7 mouse cellular contexts compared by ENCODE assay signal in the genomic region with DNA sequence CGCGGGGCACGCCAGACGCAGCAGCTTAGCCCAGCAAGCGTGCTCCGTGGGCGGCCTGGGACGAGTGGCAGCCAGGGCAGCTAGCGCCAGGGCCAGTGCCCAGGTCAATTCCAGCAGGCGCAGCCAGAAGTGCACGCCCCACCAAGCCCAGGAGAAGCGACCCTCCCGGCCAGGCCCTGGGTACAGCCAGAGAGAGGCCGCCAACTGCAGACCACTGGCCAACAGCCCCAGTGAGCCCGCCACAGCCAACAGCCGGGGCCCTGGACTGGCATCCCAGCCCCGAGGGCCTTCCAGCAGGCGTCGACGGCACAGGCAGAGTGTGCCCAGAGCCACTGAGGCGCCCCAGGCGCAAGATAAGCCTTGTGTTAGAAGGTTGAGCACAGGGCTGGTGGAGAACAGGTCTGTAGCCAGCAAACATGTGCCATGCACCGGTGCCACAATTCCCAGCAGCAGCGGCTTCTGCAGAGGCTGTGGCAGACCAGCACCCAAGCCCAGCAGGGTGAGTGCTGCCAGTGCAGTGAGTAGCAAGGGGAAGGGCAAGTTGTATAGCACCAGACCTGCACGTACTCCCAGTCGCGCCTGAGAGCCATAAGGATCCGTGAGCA. TPM values are rescaled to one million over a fixed set of nuclear protein-coding genes. Genes with fewer than 3 reads are reported as not detected.
DNase-seq lines count a peak whose midpoint lies in the region; ATAC-seq lines count a peak whose summit lies in the region.

No protein-coding gene starts in this region.

- peak; percentile 30 to 41 for DNase-seq in layer of hippocampus, postnatal 10 days (ENCODE audit: low spot score in 2 of 2)
- DNase-seq in layer of hippocampus, postnatal 14 days (ENCODE audit: low spot score in 2 of 2), result no peak
- no peak for DNase-seq in embryo, embryonic 11 days
- no peak for DNase-seq in natural killer cell, adult 2 months (ENCODE audit: low spot score in 2 of 2)

- H3K9ac ChIP-seq in embryonic facial prominence, embryonic 15.5 days, result peak overlapping the region; percentile 10
- no peak overlapping the region for H3K9ac ChIP-seq in hindbrain, embryonic 15.5 days
- peak overlapping the region; percentile 22; the same call in 1 of the 2 replicates for H3K9ac ChIP-seq in midbrain, embryonic 15.5 days

- ATAC-seq in embryonic facial prominence, embryonic 15.5 days (ENCODE audit: insufficient number of reproducible peaks, low FRiP score, low TSS enrichment, low read depth), result no peak
- ATAC-seq in hindbrain, embryonic 15.5 days (ENCODE audit: low FRiP score, low read depth), result peak; percentile 17; the same call in 1 of the 2 replicates
- peak; percentile 31 for ATAC-seq in midbrain, embryonic 15.5 days (replicated peaks)

- H3K4me1 ChIP-seq in embryonic facial prominence, embryonic 15.5 days, result peaks cover 13% of the 10 kb centered on the region
- peaks cover 15% of the 10 kb centered on the region for H3K4me1 ChIP-seq in hindbrain, embryonic 15.5 days (replicated peaks)
- H3K4me1 ChIP-seq in midbrain, embryonic 15.5 days, result peaks cover 12% of the 10 kb centered on the region

- peak overlapping the region; percentile 75 for H3K4me2 ChIP-seq in embryonic facial prominence, embryonic 15.5 days (replicated peaks)
- H3K4me2 ChIP-seq in hindbrain, embryonic 15.5 days, result peak overlapping the region; percentile 55
- peak overlapping the region; percentile 59 for H3K4me2 ChIP-seq in midbrain, embryonic 15.5 days

- H3K9me3 ChIP-seq in embryonic facial prominence, embryonic 15.5 days (replicated peaks), result no peaks in the 10 kb centered on the region
- no peaks in the 10 kb centered on the region for H3K9me3 ChIP-seq in hindbrain, embryonic 15.5 days
- H3K9me3 ChIP-seq in midbrain, embryonic 15.5 days, result no peaks in the 10 kb centered on the region

- no peak overlapping the region for H3K27ac ChIP-seq in embryonic facial prominence, embryonic 15.5 days (replicated peaks)
- H3K27ac ChIP-seq in hindbrain, embryonic 15.5 days (replicated peaks), result no peak overlapping the region
- no peak overlapping the region for H3K27ac ChIP-seq in midbrain, embryonic 15.5 days

- peaks cover 15% of the 10 kb centered on the region for H3K27me3 ChIP-seq in embryonic facial prominence, embryonic 15.5 days
- H3K27me3 ChIP-seq in hindbrain, embryonic 15.5 days, result 0 out of 2 replicates have a peak, but pooled peaks cover 5% of the 10 kb centered on the region
- peaks cover 6% of the 10 kb centered on the region; the same call in 1 of the 2 replicates for H3K27me3 ChIP-seq in midbrain, embryonic 15.5 days (replicated peaks)

- no peaks in the 10 kb centered on the region for H3K36me3 ChIP-seq in embryonic facial prominence, embryonic 15.5 days
- H3K36me3 ChIP-seq in hindbrain, embryonic 15.5 days, result peaks cover 22% of the 10 kb centered on the region
- peaks cover 24% of the 10 kb centered on the region for H3K36me3 ChIP-seq in midbrain, embryonic 15.5 days (replicated peaks)

- 50% methylated on average over 28 of the region's 28 CpGs for WGBS in embryonic facial prominence, embryonic 15.5 days
- WGBS in hindbrain, embryonic 15.5 days, result 55% methylated on average over 28 of the region's 28 CpGs
- 52% methylated on average over 28 of the region's 28 CpGs for WGBS in midbrain, embryonic 15.5 days

- H3K4me3 ChIP-seq in embryonic facial prominence, embryonic 15.5 days (replicated peaks), result peak overlapping the region; percentile 51
- H3K4me3 ChIP-seq in hindbrain, embryonic 15.5 days, result peak overlapping the region; percentile 33; the same call in 1 of the 2 replicates
- H3K4me3 ChIP-seq in midbrain, embryonic 15.5 days, result peak overlapping the region; percentile 36; the same call in 1 of the 2 replicates

RNA-seq across cellular contexts. Expression of gene Prrt3, which starts 6.6 kb away (rescaled TPM):
- total RNA-seq in layer of hippocampus, postnatal 10 days (2021), result 10 to 100 TPM; 36.7 to 39.7 TPM
- total RNA-seq in layer of hippocampus, postnatal 14 days (2021), result 10 to 100 TPM; 45.8 to 48.1 TPM
- 1.6 and 2.0 TPM in 2 replicates for polyA plus RNA-seq in embryonic facial prominence, embryonic 15.5 days (2015; fragmentation: Nextera tagmentation; extraction: Ambion mirVana)
- 11.3 and 12.6 TPM in 2 replicates for polyA plus RNA-seq in hindbrain, embryonic 15.5 days (2015; fragmentation: Nextera tagmentation; extraction: Ambion mirVana)
- polyA plus RNA-seq in midbrain, embryonic 15.5 days (2015; fragmentation: Nextera tagmentation; extraction: Ambion mirVana), result 13.1 and 13.5 TPM in 2 replicates

RNA-seq across cellular contexts. Expression of gene Creld1, which starts 12.1 kb away (rescaled TPM):
- total RNA-seq in layer of hippocampus, postnatal 10 days (2021), result 10 to 100 TPM; 80.0 to 92.3 TPM
- 100 to 1,000 TPM in 1 of 2 experiments, 10 to 100 TPM in 1; 99.5 to 101 TPM for total RNA-seq in layer of hippocampus, postnatal 14 days (2021)
- polyA plus RNA-seq in embryonic facial prominence, embryonic 15.5 days (2015; fragmentation: Nextera tagmentation; extraction: Ambion mirVana), result 21.5 and 22.5 TPM in 2 replicates
- 77.8 and 92.7 TPM in 2 replicates for polyA plus RNA-seq in hindbrain, embryonic 15.5 days (2015; fragmentation: Nextera tagmentation; extraction: Ambion mirVana)
- 74.8 and 79.0 TPM in 2 replicates for polyA plus RNA-seq in midbrain, embryonic 15.5 days (2015; fragmentation: Nextera tagmentation; extraction: Ambion mirVana)

RNA-seq across cellular contexts. Expression of gene Il17rc, which starts 23.9 kb away (rescaled TPM):
- total RNA-seq in layer of hippocampus, postnatal 10 days (2021), result 1 to 10 TPM; 4.8 to 5.6 TPM
- total RNA-seq in layer of hippocampus, postnatal 14 days (2021), result 1 to 10 TPM; 3.4 to 3.8 TPM
- 34.3 and 37.5 TPM in 2 replicates for polyA plus RNA-seq in embryonic facial prominence, embryonic 15.5 days (2015; fragmentation: Nextera tagmentation; extraction: Ambion mirVana)
- polyA plus RNA-seq in hindbrain, embryonic 15.5 days (2015; fragmentation: Nextera tagmentation; extraction: Ambion mirVana), result 3.2 and 4.6 TPM in 2 replicates
- polyA plus RNA-seq in midbrain, embryonic 15.5 days (2015; fragmentation: Nextera tagmentation; extraction: Ambion mirVana), result 3.4 and 4.8 TPM in 2 replicates

RNA-seq across cellular contexts. Expression of gene Emc3, which starts 36.3 kb away (rescaled TPM):
- total RNA-seq in layer of hippocampus, postnatal 10 days (2021), result 10 to 100 TPM; 75.6 to 77.6 TPM
- 10 to 100 TPM; 79.0 to 80.5 TPM for total RNA-seq in layer of hippocampus, postnatal 14 days (2021)
- polyA plus RNA-seq in embryonic facial prominence, embryonic 15.5 days (2015; fragmentation: Nextera tagmentation; extraction: Ambion mirVana), result 101 and 103 TPM in 2 replicates
- 109 and 115 TPM in 2 replicates for polyA plus RNA-seq in hindbrain, embryonic 15.5 days (2015; fragmentation: Nextera tagmentation; extraction: Ambion mirVana)
- 104 and 105 TPM in 2 replicates for polyA plus RNA-seq in midbrain, embryonic 15.5 days (2015; fragmentation: Nextera tagmentation; extraction: Ambion mirVana)

RNA-seq across cellular contexts. Expression of gene Fancd2, which starts 36.3 kb away (rescaled TPM):
- 1 to 10 TPM; 3.2 to 4.9 TPM for total RNA-seq in layer of hippocampus, postnatal 10 days (2021)
- 1 to 10 TPM; 2.5 to 4.1 TPM for total RNA-seq in layer of hippocampus, postnatal 14 days (2021)
- polyA plus RNA-seq in embryonic facial prominence, embryonic 15.5 days (2015; fragmentation: Nextera tagmentation; extraction: Ambion mirVana), result 6.6 and 6.9 TPM in 2 replicates
- 2.0 and 2.6 TPM in 2 replicates for polyA plus RNA-seq in hindbrain, embryonic 15.5 days (2015; fragmentation: Nextera tagmentation; extraction: Ambion mirVana)
- polyA plus RNA-seq in midbrain, embryonic 15.5 days (2015; fragmentation: Nextera tagmentation; extraction: Ambion mirVana), result 2.1 and 2.6 TPM in 2 replicates

Comparison
In these comparisons a context has a peak if more than half of its experiments do, and no peak if none do; other contexts are left out.
1. DNase-seq: peak in layer of hippocampus, postnatal 10 days (2 of 2); none in layer of hippocampus, postnatal 14 days (0 of 2), embryo, embryonic 11 days (single experiment) and natural killer cell, adult 2 months (0 of 2).
2. Peak in every context shown above with its lines, with median percentiles within 50 percentile points of each other: H3K4me2 ChIP-seq and H3K4me3 ChIP-seq.